Mouse (Mus musculus) adrenal gland (tissue): Measurements from ENCODE around the gene Pkd1.

Experiments used
- intact Hi-C: fragments of 180-260 bp; cut with DNase I; formaldehyde crosslinking; loops from one replicate; pipeline ENCODE4 v1.15.1; 2025

The Pkd1 gene

GRCm38 (mm10) chr17:24531064-24531463, 18.6 kb upstream of the Pkd1 start:
- intact Hi-C loops = loop anchor here (5.0 kb wide), 1 partner anchor 44 kb away; the partner anchor contains the start of gene Caskin1

DNA sequence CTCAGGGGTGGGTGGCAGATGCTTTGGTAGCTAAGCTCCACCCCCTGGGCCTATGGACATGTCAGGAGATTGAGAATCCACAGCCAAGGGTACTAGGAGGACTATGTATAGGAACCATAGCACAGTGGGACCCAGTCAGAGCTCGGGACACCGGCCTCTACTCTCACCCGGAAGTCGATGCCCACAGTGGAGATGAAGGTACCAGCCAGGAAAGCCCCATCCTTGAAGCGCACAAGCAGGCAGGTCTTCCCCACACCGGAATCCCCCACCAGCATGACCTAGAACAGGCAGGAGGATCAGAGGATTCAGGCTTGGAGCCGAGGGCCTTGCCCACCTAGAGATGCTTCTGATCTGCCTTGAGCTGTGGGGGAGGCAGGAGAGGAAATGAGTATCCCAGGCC, 17.6 kb upstream of the Pkd1 start:
- intact Hi-C loops = loop anchor here (5.0 kb wide), 1 partner anchor 45 kb away; the partner anchor contains the start of gene Caskin1

GRCm38 (mm10) chr17:24533099-24533992, 16.3 kb upstream of the Pkd1 start:
- intact Hi-C loops = loop anchor here (5.0 kb wide), 1 partner anchor 46 kb away; the partner anchor contains the start of gene Caskin1

- intact Hi-C loops = loop anchor here (5.0 kb wide), 1 partner anchor 47 kb away; the partner anchor contains the start of gene Caskin1
Observed at GRCm38 (mm10) chr17:24534160-24534718, 15.4 kb upstream of the Pkd1 start, which contains the start of gene Rab26. TSS of gene Rab26 (minus strand) at chr17:24534210.

DNA sequence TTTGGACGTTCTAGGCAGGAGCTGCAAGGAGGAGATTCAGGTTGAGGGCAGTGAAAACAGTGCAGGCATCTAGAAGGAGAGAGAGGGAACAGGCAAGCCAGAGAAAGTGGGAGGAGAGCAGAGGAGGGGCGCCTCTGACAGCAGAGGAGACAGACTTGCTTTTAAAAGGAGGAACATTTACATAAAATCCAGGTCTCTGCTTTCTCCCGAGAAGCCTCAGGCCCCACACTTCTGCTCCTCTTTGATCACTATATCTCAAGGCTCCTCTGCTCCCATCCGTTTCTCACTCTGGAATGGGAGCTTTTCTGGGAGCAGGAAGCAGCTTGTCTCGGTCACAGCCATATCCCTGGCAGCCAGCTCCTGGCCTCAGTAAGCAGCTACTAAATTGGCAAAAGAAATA, 14.3 kb upstream of the Pkd1 start:
- intact Hi-C loops = no loop called here

- intact Hi-C loops = no loop called here
Observed at GRCm38 (mm10) chr17:24537536-24537935, 12.1 kb upstream of the Pkd1 start.

- intact Hi-C loops = no loop called here
Observed at GRCm38 (mm10) chr17:24538950-24539349, 10.7 kb upstream of the Pkd1 start.

GRCm38 (mm10) chr17:24540375-24540774, 9.3 kb upstream of the Pkd1 start:
- intact Hi-C loops = no loop called here

DNA sequence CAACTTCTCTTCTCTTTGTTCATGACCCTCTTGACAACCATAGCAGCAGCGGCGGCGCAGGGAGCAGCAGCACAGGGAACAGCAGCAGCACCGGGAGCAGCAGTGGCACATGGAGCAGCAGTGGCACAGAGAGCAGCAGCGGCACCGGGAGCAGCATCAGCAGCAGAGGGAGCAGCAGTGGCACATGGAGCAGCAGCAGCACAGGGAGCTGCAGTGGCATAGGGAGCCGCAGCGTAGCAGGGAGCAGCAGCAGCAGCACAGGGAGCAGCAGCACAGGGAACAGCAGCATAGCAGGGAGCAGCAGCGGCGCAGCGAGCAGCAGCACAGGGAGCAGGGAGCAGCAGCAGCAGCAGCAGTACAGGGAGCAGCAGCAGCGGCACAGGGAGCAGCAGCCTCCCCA, 5.0 kb upstream of the Pkd1 start:
- intact Hi-C loops = no loop called here

DNA sequence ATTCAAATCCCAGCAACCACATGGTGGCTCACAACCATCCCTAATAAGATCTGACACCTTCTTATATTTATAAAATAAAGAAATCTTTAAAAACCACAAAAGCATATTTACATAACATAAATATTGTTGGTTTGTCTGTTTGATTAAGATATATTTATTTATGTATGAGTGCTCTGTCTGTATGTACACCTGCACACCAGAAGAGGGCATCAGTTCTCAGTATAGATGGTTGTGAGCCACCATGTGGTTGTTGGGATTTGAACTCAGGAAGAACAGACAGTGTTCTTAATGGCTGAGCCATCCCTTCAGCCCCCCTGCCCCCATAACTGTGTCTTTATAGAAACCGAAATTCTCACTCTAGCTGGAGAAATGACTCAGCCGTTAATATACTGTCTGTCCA, 4.4 kb upstream of the Pkd1 start:
- intact Hi-C loops = no loop called here

DNA sequence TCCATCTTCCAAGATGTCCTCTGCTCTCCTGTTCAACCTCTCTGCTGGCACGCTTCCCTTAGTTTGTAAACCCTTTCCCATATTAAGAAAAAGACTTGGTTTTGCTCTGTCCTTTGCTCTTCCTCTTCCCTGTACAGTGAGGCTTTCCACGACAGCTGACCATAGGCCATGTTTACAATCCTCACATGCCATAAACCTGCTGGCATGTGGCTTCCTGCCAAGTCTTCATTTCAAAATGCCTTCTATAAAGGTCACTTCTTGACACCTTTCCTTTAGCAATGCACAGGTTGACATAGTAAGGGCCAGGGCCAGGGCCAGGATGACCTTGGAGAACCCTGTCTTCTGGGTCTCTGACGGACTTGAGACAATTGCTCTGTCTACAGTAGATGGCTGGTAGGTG, 3.4 kb upstream of the Pkd1 start:
- intact Hi-C loops = no loop called here

DNA sequence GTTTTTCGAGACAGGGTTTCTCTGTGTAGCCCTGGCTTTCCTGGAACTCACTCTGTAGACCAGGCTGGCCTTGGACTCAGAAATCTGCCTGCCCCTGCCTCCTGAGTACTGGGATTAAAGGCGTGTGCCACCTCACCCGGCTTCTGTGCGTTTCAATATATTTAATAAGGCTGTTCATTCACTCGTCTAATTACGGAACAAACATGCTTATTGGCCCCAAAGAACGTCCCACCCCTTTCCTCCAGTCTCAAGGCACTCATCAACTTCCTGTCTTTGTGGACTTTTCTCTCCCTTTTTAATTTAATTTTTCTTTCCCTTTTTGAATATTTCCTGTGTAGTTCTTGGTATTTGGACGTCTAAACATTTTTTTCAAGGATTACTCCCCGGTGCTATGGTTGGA, 1.2 kb upstream of the Pkd1 start:
- intact Hi-C loops = no loop called here

DNA sequence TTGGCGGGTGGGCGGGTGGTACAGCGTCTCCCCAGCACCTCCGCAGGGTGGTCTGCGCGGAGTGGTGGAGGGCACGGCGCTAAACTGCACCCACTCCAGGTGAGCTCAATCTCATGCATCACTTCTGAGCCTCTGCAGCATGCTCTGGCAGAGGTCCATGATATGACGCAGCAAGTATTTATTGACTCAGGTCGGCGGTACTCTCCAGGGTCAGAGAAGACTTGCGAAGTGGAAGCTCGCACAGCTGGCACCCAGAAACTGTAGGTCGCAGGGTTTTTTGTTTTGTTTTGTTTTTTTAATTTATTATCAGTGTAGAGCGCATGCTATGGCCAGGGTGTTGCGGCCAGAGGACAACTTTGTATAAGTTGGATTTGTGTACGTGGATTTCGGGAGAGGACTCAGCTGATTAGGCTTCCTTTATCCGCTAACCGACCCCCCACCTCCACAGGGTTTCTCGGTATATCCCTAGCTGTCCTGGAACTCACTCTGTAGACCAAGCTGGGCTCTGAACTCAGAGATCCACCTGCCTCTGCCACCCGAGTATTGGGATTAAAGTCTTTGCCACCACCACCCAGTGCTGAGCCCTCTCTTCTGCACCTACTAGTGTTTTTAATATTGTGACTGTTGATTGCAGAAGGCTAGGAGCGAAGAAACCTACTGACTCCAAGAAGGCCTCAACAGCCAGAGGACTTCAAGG, 565 bp upstream of the Pkd1 start:
- intact Hi-C loops = no loop called here

DNA sequence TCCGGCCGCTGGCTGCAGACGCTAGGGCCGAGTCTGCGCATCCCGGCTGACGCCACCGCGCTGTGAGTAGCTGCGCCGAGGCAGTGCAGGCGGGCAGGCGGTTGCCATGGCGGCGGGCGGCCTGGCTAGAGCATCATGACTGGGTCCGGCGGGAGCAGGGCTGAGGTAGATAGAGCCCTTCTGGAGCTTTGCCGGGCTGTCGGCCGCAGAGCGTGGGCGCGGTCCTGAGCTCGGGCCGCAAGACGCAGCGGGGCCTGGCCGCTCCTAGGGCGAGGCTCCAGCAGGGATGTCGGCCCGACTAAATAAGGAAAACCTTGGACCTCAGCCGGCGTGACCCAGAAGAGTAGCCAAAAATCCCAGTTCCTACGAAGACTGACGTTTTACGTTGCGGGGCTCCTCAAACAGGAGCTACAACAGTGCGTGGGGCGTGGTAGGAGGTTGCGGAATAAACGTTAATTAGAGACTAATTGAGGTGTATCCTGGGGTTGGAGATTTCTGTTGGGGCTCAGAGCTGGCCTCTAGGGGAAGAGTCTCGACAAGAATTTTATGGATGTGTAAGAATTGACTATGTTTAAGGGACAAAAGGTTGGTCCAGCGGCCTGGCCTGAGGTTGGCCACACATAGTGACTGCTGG, 899 bp downstream of the Pkd1 start:
- intact Hi-C loops = loop anchor here (5.0 kb wide), 1 partner anchor 102 kb away; the partner anchor contains the start of gene Slc9a3r2

GRCm38 (mm10) chr17:24551050-24551444, 1.4 kb downstream of the Pkd1 start:
- intact Hi-C loops = loop anchor here (5.0 kb wide), 1 partner anchor 101 kb away; the partner anchor contains the start of gene Slc9a3r2

- intact Hi-C loops = no loop called here
Observed at GRCm38 (mm10) chr17:24557091-24557490, 7.5 kb downstream of the Pkd1 start.

GRCm38 (mm10) chr17:24558600-24559099, 9.0 kb downstream of the Pkd1 start:
- intact Hi-C loops = no loop called here

DNA sequence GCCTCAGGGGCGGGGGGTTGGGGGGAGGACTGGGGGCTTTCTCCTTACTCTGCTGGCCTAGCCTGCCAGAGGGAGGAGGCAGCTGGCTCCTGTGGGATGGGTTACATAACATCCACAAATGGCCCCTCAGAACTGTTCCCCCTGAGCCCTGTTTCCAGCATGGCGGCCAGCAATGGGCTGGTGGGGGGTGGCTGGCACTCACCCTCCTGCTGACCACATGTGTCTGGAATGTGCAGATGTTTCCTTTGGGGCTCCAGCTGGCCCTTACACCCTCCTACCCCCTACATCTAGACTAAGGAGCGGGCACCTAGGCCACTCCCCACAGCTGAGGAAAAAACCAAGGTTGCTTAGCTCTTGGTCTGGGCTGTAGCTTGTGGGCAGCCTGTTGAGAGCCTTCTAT, 9.5 kb downstream of the Pkd1 start:
- intact Hi-C loops = no loop called here

GRCm38 (mm10) chr17:24560301-24561028, 10.8 kb downstream of the Pkd1 start:
- intact Hi-C loops = no loop called here

DNA sequence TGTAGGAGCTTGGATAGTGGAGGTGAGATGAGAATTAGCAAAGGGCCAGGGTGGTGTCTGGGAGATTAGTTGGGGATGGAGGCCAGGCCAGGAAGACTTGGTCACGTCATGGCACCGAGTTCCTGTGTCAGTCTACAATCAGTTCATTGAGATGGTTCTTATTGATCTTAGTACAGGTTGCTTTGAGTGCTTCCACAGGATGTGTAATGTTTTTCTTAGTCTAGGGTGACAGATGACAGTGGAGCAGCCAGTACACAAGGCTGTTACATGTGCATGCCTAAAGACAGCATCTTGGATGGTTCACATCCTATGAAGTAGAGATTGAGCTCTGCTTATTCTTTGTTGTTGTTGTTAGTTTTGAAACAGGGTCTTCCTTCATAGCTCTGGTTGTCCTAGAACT, 12.0 kb downstream of the Pkd1 start:
- intact Hi-C loops = no loop called here
